Mouse (Mus musculus) liver, adult 10 weeks (tissue): Measurements from ENCODE around the gene Bmp3. TPM values are rescaled to one million over a fixed set of nuclear protein-coding genes. Genes with fewer than 3 reads are reported as not detected.

Experiments used
- polyA plus RNA-seq: library from polyadenylated mRNA; stranded (reverse); fragments of 350-450 nt; fragmentation: Illumina TruSeq; extraction: RNeasy Lipid Tissue Mini Kit (QIAGEN cat#74804); gene quantifications from one replicate; pipeline ENCODE4 v1.2.3, GENCODE M21; 2014; ENCODE audit warnings: low read depth, low replicate concordance

The Bmp3 gene
- not detected for polyA plus RNA-seq

DNA sequence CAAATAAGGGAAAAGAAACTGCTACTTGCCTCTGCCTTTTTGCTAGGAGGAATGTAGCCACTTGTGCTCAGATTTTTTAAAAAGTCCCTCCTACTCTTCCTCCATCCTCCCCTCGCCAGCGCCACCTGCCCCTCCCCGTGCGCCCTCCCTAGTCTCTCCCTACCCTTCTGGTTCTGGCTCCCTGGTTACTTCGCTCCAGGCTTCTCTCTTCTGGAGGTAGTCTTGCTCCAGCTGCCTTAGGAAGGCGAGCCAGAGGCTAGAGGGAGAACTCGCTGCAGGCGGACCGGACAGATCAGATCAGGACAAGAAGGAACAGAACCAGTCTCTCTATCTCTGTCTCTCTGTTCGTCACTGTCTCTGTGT, at the start of gene Bmp3:
Gene Bmp3, plus strand, starts transcription at position 152 of the 363 bp plus-strand sequence.

Other genes starting within 250 kb of the Bmp3 start
- not detected for gene Prkg2, start 182.9 kb downstream of the Bmp3 start, polyA plus RNA-seq